Mouse (Mus musculus) adrenal gland, postnatal 10 days (tissue): ENCODE measurements around the gene Panx1. TPM values are rescaled to one million over a fixed set of nuclear protein-coding genes. Genes with fewer than 3 reads are reported as not detected.

Experiments
- DNase-seq: peaks from one replicate; pipeline ENCODE4 v3.0.0; 2021; ENCODE audit warnings: mixed read lengths
- total RNA-seq, 2 experiments: library from RNA; stranded (reverse); gene quantifications; 2 replicates each; pipeline ENCODE4 v1.2.3; 2021

Gene Panx1
- total RNA-seq, 2 experiments from 2014 or later = 13.5 to 14.6 TPM

GRCm38 (mm10) chr9:15023049-15023448 is 22.2 kb downstream of the Panx1 start:
- DNase-seq = no peak

- DNase-seq = no peak
Observed at GRCm38 (mm10) chr9:15021156-15021555, 24.1 kb downstream of the Panx1 start.

DNA sequence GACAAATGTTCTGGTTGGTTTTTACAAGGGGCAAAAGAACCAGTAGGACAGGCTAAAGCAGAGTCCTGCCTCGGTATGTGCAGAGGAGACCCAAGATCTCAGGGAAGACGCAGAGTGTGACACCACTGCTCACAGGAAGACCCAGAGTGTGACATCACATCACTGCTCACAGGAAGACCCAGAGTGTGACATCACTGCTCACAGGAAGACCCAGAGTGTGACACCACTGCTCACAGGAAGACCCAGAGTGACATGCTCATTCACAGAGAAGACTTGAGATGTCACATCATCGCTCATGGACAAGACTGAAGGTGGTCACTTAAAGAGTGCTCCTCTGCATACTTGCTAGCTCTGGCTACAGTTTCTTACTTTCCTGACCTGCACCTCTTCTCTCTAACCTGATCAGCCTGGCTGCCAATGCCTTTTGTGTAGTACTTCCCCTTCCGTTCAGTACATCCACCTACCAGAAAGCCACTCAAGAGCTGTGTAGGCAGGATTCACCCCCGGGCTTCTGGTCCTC is 24.7 kb downstream of the Panx1 start:
- DNase-seq = no peak

GRCm38 (mm10) chr9:15018756-15019131 is 26.5 kb downstream of the Panx1 start:
- no peak for DNase-seq

DNA sequence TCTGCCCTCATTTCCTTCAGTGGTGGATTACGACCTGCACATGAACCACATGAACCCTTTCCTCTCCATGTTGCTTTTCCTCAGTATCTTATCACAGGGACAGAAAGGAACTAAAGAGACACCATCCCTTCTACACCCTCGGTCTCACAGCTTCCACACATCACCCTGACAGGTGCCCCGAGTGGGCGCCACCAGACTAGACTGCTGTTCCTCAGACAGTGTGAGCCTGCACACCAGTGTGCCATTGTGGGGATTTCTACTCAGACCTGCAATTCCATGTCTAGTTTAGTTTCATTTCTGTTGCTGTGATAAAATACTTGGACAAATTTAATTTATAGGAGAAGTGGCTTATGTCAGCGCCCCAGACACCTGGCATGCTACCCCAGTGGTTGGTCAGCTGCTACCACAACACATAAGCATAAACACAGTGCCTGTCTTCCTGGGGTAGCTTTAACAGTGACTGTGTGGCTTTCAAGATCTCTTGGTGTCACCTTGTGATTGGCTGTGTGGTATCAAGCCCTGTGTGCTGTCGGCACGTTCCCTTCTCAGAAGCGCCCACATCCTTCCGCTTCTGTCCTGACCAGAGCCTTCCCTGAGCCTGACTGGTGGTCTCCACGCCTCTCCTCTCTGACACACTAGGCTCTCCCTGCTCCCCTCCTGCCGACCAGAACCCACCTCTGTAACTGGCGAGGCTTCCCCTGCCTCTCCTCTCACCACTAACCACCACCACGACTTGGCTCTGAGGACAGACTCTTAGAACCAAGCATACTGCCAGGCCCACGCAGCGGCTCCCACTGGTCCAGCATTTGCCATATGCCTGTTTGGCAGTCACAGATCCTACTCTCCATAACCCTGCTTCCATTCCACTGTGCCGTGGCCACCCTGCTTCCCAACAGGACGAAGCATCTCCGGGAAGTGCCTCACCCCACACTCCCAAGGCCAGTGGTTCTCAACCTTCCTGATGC is 27.2 kb downstream of the Panx1 start:
- no peak for DNase-seq

GRCm38 (mm10) chr9:15015223-15015956 is 29.9 kb downstream of the Panx1 start:
- DNase-seq = peak; percentile 83

- DNase-seq = no peak
Observed at GRCm38 (mm10) chr9:15007566-15007965, 37.7 kb downstream of the Panx1 start.

DNA sequence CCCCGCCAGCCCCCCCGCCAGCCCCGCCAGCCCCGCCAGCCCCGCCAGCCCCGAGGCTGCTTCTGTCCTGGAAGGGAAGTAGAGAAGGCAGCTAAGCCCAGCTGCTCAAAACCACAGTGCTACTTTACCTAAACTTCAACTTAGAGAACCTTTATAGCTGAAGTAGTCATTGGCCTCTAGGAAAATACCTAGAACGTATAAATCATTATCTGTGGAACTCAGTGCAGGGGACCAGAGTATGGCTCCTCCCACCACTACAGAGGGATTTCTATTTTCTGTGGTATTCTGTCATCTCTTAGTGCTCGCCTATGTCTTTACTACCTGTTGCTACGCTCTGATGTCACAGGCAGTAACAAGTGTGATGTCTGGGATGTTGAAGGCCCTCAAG is 41.0 kb downstream of the Panx1 start:
- DNase-seq = no peak

GRCm38 (mm10) chr9:15003676-15004297 is 41.5 kb downstream of the Panx1 start:
- DNase-seq = peak; percentile 48

DNA sequence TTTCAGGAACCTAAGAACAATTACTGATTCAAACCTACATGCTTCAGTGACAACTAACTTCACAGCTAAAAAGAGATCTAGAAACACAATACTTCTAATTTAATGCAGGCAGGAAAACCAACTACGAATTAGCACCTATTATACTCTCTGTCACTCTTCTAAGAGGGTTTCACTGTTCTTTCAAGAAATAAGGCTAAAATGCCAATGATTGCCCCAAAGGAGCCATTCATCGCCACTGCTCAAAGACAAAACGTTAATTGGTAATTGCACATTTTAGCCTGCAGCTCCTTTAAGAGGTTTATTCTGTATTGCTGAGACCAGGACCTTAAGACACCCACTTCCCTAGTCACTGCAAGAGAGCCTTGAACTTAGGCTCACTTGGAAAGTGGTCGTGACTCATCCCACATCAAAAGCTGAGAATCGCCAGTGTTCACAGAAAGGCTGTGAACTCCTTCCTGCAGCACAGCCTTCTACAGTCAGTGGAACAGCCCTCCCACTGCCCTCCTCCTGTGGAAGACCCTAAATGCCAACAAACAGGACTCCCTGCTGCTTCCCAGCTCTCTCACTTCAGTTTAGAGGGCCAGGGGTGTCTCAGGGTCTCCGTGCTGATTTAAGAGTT is 42.2 kb downstream of the Panx1 start:
- DNase-seq = peak; percentile 50

DNA sequence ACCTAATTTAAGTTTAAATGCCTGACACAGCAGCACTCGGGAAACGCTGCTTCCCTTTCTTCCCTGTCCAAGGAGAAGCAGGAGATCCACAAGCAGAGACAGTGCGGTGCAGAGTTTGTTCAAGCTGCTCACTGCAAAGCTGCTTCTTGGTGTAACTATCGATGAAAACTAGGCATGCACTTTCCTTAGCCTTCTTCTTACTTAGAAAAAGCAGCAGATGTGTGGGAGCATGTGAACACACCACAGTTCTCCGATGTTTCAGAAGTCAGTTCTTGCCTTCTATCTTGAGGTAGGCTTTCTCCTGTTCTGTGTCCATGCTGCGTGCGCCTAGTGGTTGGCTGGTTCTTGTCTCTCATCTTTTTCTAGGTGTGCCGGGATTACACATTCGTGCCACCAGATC is 46.5 kb downstream of the Panx1 start:
- no peak for DNase-seq

- no peak for DNase-seq
Observed at GRCm38 (mm10) chr9:14997271-14998055, 47.8 kb downstream of the Panx1 start.

- DNase-seq = no peak
Observed at GRCm38 (mm10) chr9:14995525-14995924, 49.8 kb downstream of the Panx1 start.

DNA sequence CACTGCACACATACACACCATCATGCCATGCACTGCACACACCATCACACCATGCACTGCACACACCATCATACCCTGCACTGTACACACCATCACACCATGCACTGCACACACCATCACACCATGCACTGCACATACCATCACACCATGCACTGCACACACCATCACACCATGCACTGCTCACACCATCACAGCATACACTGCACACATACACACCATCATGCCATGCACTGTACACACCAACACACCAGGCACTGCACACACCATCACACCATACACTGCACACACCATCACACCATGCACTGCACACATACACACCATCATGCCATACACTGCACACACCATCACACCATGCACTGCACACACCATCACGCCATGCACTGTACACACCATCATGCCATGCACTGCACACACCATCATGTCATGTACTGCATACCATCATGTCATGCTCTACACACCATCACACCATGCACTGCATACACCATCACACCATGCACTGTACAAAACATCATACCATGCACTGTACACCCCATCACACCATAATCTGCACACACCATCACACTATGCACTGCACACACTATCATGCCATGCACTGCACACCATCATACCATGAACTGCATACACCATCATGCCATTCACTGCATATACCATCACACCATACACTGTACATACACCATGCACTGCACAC is 56.5 kb downstream of the Panx1 start:
- DNase-seq = no peak

- no peak for DNase-seq
Observed at GRCm38 (mm10) chr9:14983141-14983540, 62.1 kb downstream of the Panx1 start.

- DNase-seq = no peak
Observed at GRCm38 (mm10) chr9:14982683-14983082, 62.6 kb downstream of the Panx1 start.

DNA sequence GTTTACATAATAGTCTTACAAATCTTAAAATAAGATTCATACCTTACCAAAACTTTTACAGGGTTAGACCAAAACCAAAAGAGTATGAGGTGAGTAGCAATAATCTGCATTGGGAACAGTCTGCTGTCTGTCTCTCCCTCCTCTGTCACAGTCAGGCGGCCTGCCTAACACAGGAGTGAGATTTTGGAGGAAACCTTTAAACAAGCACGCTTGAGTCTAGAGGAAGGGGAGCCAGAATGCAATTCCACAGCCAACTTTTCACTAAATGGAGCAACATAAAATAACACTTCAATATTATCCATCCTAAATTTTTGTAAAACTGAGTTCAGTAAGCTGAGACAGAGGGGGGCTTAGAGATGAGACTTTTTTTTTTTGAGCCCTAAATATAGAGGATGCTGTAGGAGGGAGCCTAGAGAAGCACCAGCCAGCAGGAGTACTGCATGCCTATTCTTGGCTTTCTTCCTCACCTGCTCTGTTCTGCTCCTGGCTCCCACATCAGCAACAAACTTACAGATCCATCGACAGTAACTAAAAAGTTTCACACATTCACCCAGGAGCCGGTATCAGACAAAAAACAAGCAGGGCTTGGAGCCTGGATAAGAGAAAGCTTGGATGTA is 63.6 kb downstream of the Panx1 start:
- no peak for DNase-seq

DNA sequence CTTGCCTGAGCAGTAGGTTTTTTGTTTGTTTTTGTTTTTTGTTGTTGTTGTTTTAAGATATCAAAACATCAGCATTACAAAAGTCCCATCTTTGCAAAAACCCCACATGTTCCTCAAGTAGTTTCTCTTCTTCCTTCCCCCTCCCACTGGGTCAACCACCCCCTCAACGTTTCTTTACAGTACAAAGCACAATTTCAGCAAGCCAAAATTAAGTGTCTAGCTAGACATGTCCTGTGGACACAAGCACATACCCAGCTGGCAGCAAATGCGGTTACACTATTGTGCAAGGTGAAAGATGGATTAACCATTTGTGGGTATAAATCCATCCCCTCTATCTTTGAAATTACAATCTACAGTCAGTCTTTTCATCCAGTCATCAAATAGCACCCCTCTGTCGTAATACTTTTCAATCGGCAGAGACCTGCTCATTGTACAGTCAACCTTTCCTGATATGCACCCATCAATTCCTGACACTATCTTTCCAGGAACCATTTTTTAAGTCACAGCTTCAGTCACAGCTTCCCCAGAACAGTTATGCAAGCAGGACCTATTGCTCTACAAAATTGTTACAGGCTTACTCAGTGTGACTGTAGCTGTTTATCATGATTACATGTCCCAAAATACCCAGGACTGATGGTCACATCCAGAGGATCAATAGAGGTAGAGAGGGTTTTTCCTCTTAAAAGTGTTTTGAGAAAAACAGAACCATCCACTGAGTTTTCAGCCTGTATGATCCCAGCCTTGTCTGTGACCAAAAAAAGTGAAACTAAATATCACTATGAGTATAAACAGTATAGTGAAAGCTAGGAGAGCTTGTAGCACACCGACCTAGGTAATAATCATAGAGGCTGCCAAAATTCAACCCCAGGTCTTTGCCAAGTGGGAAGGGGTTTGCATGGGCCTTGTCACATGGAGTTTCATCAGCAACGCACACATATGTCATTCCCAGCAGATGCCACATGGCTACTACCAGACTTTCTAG is 70.7 kb downstream of the Panx1 start:
- no peak for DNase-seq

DNA sequence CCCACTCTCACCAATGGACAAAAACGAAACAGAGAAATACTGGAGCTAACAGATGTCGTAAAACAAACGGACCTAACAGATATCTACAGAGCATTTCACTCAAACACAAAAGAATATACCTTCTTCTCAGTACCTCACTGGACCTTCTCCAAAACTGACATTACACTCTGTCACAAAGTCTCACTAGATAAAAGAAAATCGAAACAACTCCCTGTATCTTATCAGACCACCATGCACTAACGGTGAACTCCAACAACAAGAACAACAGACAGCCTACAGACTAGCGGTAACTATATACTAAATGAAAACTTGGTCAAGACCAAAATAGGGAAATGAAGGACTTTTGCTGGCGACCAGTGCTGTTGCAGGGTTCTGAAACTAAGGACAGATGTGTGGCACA is 71.5 kb downstream of the Panx1 start:
- no peak for DNase-seq
